Mouse (Mus musculus) stomach, postnatal 0 days (tissue): ENCODE results near the gene Ebp. TPM values are rescaled to one million over a fixed set of nuclear protein-coding genes. Genes with fewer than 3 reads are reported as not detected.

ENCODE experiments used
- ATAC-seq: fragments of 200-750 bp; cut with Nextera tagmentation; 2 replicates; pipeline ENCODE4 v1.8.0; 2017; ENCODE audit not compliant: low FRiP score, low TSS enrichment
- DNase-seq: peaks from one replicate; pipeline ENCODE4 v3.0.0-alpha.2; 2016; ENCODE audit warnings: low spot score
- H3K27ac ChIP-seq: fragments of 300-500 bp; sonication (generic); replicated peaks from 2 replicates; pipeline ENCODE4 v1.5.1; 2014; ENCODE audit warnings: mild to moderate bottlenecking, control low read depth
- H3K27me3 ChIP-seq: fragments of 300-500 bp; sonication (generic); 2 replicates; pipeline ENCODE4 v1.6.1; 2014; ENCODE audit warnings: low read length; ENCODE audit not compliant: control insufficient read depth, insufficient read depth
- H3K36me3 ChIP-seq: fragments of 300-500 bp; sonication (generic); 2 replicates; pipeline ENCODE4 v1.6.1; 2014; ENCODE audit warnings: low read length, mixed read lengths; ENCODE audit not compliant: control insufficient read depth, insufficient read depth
- H3K4me1 ChIP-seq: fragments of 300-500 bp; sonication (generic); replicated peaks from 2 replicates; pipeline ENCODE4 v1.6.1; 2014; ENCODE audit warnings: antibody characterized with exemption; ENCODE audit not compliant: control insufficient read depth, insufficient read depth
- H3K4me2 ChIP-seq: fragments of 300-500 bp; sonication (generic); replicated peaks from 2 replicates; pipeline ENCODE4 v1.6.1; 2014; ENCODE audit warnings: low read depth, mild to moderate bottlenecking, control low read depth, moderate library complexity
- H3K4me3 ChIP-seq: fragments of 300-500 bp; sonication (generic); 2 replicates; pipeline ENCODE4 v1.5.1; 2014; ENCODE audit warnings: low read depth, low read length, control low read depth
- H3K9ac ChIP-seq: fragments of 300-500 bp; sonication (generic); 2 replicates; pipeline ENCODE4 v1.6.1; 2014; ENCODE audit warnings: mild to moderate bottlenecking, low read length, control low read depth, mixed read lengths
- H3K9me3 ChIP-seq: fragments of 300-500 bp; sonication (generic); 2 replicates; pipeline ENCODE4 v1.6.1; 2016; ENCODE audit warnings: low read length; ENCODE audit not compliant: control insufficient read depth
- CTCF ChIP-seq: IDR thresholded peaks from 2 replicates; pipeline ENCODE4 v1.5.1; 2016; ENCODE audit warnings: antibody characterized with exemption, low read depth, mild to moderate bottlenecking, moderate library complexity
- EP300 ChIP-seq: optimal IDR thresholded peaks from 2 replicates; pipeline ENCODE3; 2016; ENCODE audit warnings: antibody characterized with exemption
- WGBS: fragments of 180-500 bp; shearing (Covaris S2); extraction: QIAGEN DNeasy Blood & Tissue Kit; methylation state at CpG from one replicate; pipeline ENCODE4 v1.1.7; 2014; 5-methylcytosine and 5-hydroxymethylcytosine counted together
- polyA plus RNA-seq: library from polyadenylated mRNA; unstranded; fragments of >200 nt; fragmentation: Nextera tagmentation; extraction: Ambion mirVana; gene quantifications from 2 replicates; pipeline ENCODE4 v1.2.1, GENCODE M21; 2015

Ebp gene
- polyA plus RNA-seq, 1 experiment from 2014 or later, result 75.4 TPM

GRCm38 (mm10) chrX:8204076-8204475 is 10.8 kb upstream of the Ebp start:
- Histone ChIP-seq H3K9me3 (no peaks in the 10 kb centered on the region), H3K4me1 (no peaks in the 10 kb centered on the region), H3K27ac (no peak overlapping the region), H3K4me2 (no peak overlapping the region), H3K4me3 (no peak overlapping the region), H3K27me3 (no peaks in the 10 kb centered on the region), H3K9ac (no peak overlapping the region), H3K36me3 (no peaks in the 10 kb centered on the region)
- ATAC-seq (no peak), DNase-seq (no peak)
- TF ChIP-seq CTCF (no peak), EP300 (no peak)
- WGBS, result 92% methylated on average over 10 of the region's 10 CpGs

- WGBS, result 87% methylated on average over 14 of the region's 14 CpGs
- no peaks in the 10 kb centered on the region for H3K4me1 ChIP-seq
- ATAC-seq, result no peak
Observed at GRCm38 (mm10) chrX:8203105-8203504, 9.8 kb upstream of the Ebp start.

GRCm38 (mm10) chrX:8192640-8193418 is 483 bp downstream of the Ebp start:
- ATAC-seq (peak; percentile 97), DNase-seq (peak; percentile 74)
- 12% methylated on average over 38 of the region's 38 CpGs for WGBS
- Histone ChIP-seq H3K9me3 (no peaks in the 10 kb centered on the region), H3K36me3 (no peaks in the 10 kb centered on the region), H3K4me3 (peak overlapping the region; percentile 51), H3K9ac (peak overlapping the region; percentile 56), H3K4me2 (peak overlapping the region; percentile 62), H3K4me1 (no peaks in the 10 kb centered on the region), H3K27me3 (no peaks in the 10 kb centered on the region), H3K27ac (0 out of 2 replicates have a peak overlapping the region, but pooled peaks have one; percentile 13)
- TF ChIP-seq CTCF (no peak), EP300 (no peak)

More at GRCm38 (mm10) chrX:8203105-8203504, 9.8 kb upstream of the Ebp start:
- no peak for DNase-seq
- Histone ChIP-seq H3K9me3 (no peaks in the 10 kb centered on the region), H3K27ac (no peak overlapping the region), H3K27me3 (no peaks in the 10 kb centered on the region), H3K9ac (no peak overlapping the region), H3K4me2 (no peak overlapping the region), H3K36me3 (no peaks in the 10 kb centered on the region), H3K4me3 (no peak overlapping the region)
- TF ChIP-seq EP300 (no peak), CTCF (no peak)

- DNase-seq (no peak), ATAC-seq (0 out of 2 replicates have a peak, but pooled peaks have one; percentile 11)
- no peaks in the 10 kb centered on the region for H3K4me1 ChIP-seq
- H3K9me3 ChIP-seq, result no peaks in the 10 kb centered on the region
- H3K4me3 ChIP-seq, result peak overlapping the region; percentile 51
- H3K4me2 ChIP-seq, result peak overlapping the region; percentile 62
- TF ChIP-seq CTCF (peak; percentile 37), EP300 (no peak)
- no peak overlapping the region for H3K27ac ChIP-seq
- whole genome bisulfite sequencing, result 16% methylated on average over 13 of the region's 13 CpGs
- H3K27me3 ChIP-seq, result no peaks in the 10 kb centered on the region
- H3K36me3 ChIP-seq, result no peaks in the 10 kb centered on the region
- peak overlapping the region; percentile 56 for H3K9ac ChIP-seq
Observed at GRCm38 (mm10) chrX:8192126-8192639, 1.1 kb downstream of the Ebp start.

- WGBS, result 14% methylated on average over 7 of the region's 7 CpGs
- Histone ChIP-seq H3K9ac (no peak overlapping the region), H3K36me3 (no peaks in the 10 kb centered on the region), H3K27me3 (no peaks in the 10 kb centered on the region), H3K4me2 (no peak overlapping the region), H3K4me3 (no peak overlapping the region), H3K4me1 (no peaks in the 10 kb centered on the region), H3K27ac (no peak overlapping the region), H3K9me3 (no peaks in the 10 kb centered on the region)
- ATAC-seq, result no peak
- no peak for DNase-seq
- TF ChIP-seq EP300, result no peak
- no peak for TF ChIP-seq CTCF
Observed at GRCm38 (mm10) chrX:8182871-8183540, 10.3 kb downstream of the Ebp start.
